Mouse (Mus musculus) forebrain, postnatal 0 days (tissue): Measurements from ENCODE around the gene Ntn3. TPM values are rescaled to one million over a fixed set of nuclear protein-coding genes. Genes with fewer than 3 reads are reported as not detected.

Experiments
- ATAC-seq: fragments of 200-750 bp; cut with Nextera tagmentation; 2 replicates; pipeline ENCODE4 v1.8.0; 2017; ENCODE audit warnings: mild to moderate bottlenecking, moderate library complexity
- DNase-seq: peaks from one replicate; pipeline ENCODE4 v3.0.0-alpha.2; 2015
- H3K27ac ChIP-seq: fragments of 300-500 bp; sonication (generic); 2 replicates; pipeline ENCODE4 v1.5.1; 2014; ENCODE audit warnings: low read depth, mild to moderate bottlenecking, antibody characterized with exemption, low read length, moderate library complexity, mixed read lengths
- H3K27me3 ChIP-seq: fragments of 300-500 bp; sonication (generic); 2 replicates; pipeline ENCODE4 v1.6.1; 2014; ENCODE audit warnings: mild to moderate bottlenecking, low read length, mixed read lengths; ENCODE audit not compliant: insufficient read depth
- H3K36me3 ChIP-seq: fragments of 300-500 bp; sonication (generic); 2 replicates; pipeline ENCODE4 v1.6.1; 2014; ENCODE audit warnings: mild to moderate bottlenecking, moderate library complexity; ENCODE audit not compliant: insufficient read depth
- H3K4me1 ChIP-seq: fragments of 300-500 bp; sonication (generic); 2 replicates; pipeline ENCODE4 v1.6.1; 2014; ENCODE audit warnings: antibody characterized with exemption; ENCODE audit not compliant: insufficient read depth
- H3K4me2 ChIP-seq: fragments of 300-500 bp; sonication (generic); 2 replicates; pipeline ENCODE4 v1.6.1; 2014; ENCODE audit warnings: low read depth, mild to moderate bottlenecking, moderate library complexity
- H3K4me3 ChIP-seq: fragments of 300-500 bp; sonication (generic); 2 replicates; pipeline ENCODE4 v1.5.1; 2014; ENCODE audit warnings: low read depth, low read length, mixed read lengths
- H3K9ac ChIP-seq: fragments of 300-500 bp; sonication (generic); 2 replicates; pipeline ENCODE4 v1.6.1; 2014; ENCODE audit warnings: mild to moderate bottlenecking
- H3K9me3 ChIP-seq: fragments of 300-500 bp; sonication (generic); 2 replicates; pipeline ENCODE4 v1.6.1; 2016; ENCODE audit warnings: low read length
- CTCF ChIP-seq: sonication (generic); IDR thresholded peaks from 2 replicates; pipeline ENCODE4 v1.5.1; 2016; ENCODE audit warnings: antibody characterized with exemption, control low read depth, low read depth
- WGBS: fragments of 180-500 bp; shearing (Covaris S2); extraction: QIAGEN DNeasy Blood & Tissue Kit; methylation state at CpG from one replicate; pipeline ENCODE4 v1.1.7; 2014; 5-methylcytosine and 5-hydroxymethylcytosine counted together
- polyA plus RNA-seq: library from polyadenylated mRNA; unstranded; fragments of >200 nt; fragmentation: Nextera tagmentation; extraction: Ambion mirVana; gene quantifications from 2 replicates; pipeline ENCODE4 v1.2.1, GENCODE M21; 2015
- total RNA-seq: library from RNA; depleted of rRNA; stranded (reverse); fragments of >200 nt; gene quantifications from 2 replicates; pipeline ENCODE4 v1.2.3, GENCODE M21; 2014

Ntn3 gene
- total and polyA plus RNA-seq, 2 experiments from 2014 or later, result 4.0 to 19.6 TPM

DNA sequence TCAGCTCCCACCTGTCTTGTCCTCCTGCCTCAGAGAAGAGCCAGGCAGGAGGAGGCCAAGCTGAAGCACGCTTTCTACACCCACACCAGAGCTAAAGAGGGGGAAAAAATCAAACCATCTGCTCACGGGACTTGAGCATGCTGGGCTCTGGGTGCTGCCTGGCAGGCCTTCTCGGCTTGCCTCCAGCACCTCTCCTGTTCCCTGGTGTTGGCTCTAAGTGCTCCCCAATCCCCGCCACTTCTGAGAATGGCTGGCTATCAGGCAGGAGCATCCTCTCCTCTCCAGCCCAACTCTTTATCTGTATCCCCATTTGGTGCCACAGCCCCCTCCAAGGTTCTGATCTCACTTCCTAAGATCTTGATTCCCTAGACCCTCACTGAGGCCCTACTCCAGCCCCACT, 10.1 kb downstream of the Ntn3 start:
- Histone ChIP-seq H3K4me3 (no peak overlapping the region), H3K27me3 (no peaks in the 10 kb centered on the region), H3K4me1 (peaks cover 3% of the 10 kb centered on the region; the same call in 1 of the 2 replicates), H3K4me2 (no peak overlapping the region), H3K36me3 (no peaks in the 10 kb centered on the region), H3K27ac (0 out of 2 replicates have a peak overlapping the region, but pooled peaks have one; percentile 35), H3K9me3 (no peaks in the 10 kb centered on the region), H3K9ac (no peak overlapping the region)
- peak; percentile 61 for DNase-seq
- peak; percentile 58 for ATAC-seq
- TF ChIP-seq CTCF, result no peak
- 55% methylated on average over 4 of the region's 4 CpGs for WGBS

DNA sequence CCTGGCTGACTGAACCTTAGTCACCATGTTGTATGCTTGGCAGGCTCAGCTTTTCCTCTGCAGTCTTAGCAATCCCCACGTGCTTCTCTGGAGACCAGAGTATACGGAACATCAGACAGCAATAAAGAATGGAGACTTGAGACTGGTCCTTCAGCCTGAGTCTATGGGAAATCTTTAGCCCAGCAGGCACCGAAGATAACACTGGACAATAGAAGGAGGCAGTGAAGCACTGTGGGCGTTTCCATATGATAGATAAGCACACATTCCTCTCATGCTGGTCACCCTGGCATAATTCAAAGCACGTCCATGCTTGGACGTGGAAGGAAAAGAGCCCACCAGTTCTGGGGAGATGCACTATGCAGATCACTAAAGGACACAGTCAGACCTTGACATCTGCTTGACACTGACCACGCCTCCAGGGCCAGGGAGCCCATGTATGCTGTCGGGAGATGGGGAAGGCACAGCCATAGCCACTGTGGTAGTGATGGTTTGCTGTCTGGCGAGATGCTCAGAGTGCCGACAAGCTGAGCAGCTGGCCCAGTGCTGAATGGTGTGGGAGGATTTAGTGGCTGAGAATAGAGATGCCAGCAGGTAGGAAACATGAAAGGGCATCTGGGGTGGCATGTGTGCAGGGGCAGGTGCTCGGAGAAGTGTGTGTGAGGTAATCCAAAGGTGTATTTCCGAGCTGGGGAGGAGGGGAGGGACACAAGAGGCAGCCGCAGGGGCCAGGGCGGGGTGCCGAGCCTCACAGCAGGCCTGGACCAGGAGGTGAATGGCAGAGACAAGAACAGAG, 12.1 kb downstream of the Ntn3 start:
- H3K4me3 ChIP-seq, result no peak overlapping the region
- H3K9me3 ChIP-seq, result no peaks in the 10 kb centered on the region
- no peaks in the 10 kb centered on the region for H3K27me3 ChIP-seq
- DNase-seq, result no peak
- no peak for ATAC-seq
- no peak overlapping the region for H3K27ac ChIP-seq
- H3K4me2 ChIP-seq, result no peak overlapping the region
- H3K4me1 ChIP-seq, result no peaks in the 10 kb centered on the region
- no peaks in the 10 kb centered on the region for H3K36me3 ChIP-seq
- H3K9ac ChIP-seq, result no peak overlapping the region
- no peak for TF ChIP-seq CTCF
- WGBS, result 68% methylated on average over 15 of the region's 15 CpGs

DNA sequence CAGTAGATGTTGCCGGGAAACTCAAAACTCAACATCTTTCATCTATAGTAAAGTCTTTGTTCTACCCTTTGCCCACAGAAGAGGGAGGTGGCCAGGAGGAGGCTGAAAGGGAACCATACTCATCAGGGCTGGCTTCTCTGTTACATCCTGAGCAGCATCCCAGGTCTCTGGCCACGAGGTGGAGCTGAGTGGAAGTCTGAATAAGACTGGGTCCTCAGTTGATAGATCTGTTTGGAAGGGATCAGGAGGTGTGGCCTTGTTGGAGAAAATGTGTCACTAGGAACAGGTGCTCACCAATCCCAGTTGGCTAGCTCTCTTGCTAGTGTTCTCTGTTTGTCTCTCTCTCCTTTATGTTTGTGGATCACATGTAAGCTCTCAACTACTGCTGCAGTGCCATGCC, 14.0 kb downstream of the Ntn3 start:
- ATAC-seq, result no peak
- WGBS, result 65% methylated on average over 2 of the region's 2 CpGs
- no peak for DNase-seq

DNA sequence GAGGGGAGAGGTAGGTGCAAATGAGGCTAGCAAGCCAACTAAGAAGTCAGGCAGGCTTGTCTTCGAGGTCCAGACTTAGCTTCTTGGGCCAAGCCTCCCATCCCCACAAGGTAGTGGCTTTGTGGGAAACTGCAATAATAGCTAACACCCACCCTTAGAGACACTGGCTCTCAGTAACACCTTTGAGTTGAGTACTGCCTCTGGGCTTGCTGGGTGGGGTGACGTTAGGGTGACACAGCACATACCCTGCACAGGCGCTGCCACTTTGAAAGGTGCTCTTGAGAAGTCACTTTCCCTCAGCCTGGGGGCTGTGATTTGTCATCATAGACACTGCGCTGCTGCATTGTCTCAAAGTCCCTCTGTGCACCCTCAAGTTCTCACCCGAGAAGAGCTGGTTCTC, 15.6 kb downstream of the Ntn3 start:
- WGBS, result 89% methylated on average over 5 of the region's 5 CpGs
- H3K4me1 ChIP-seq, result no peaks in the 10 kb centered on the region
- no peak overlapping the region for H3K4me3 ChIP-seq
- H3K9ac ChIP-seq, result no peak overlapping the region
- DNase-seq (no peak), ATAC-seq (no peak)
- no peaks in the 10 kb centered on the region for H3K9me3 ChIP-seq
- TF ChIP-seq CTCF, result no peak
- no peak overlapping the region for H3K4me2 ChIP-seq
- no peaks in the 10 kb centered on the region for H3K36me3 ChIP-seq
- no peaks in the 10 kb centered on the region for H3K27me3 ChIP-seq
- no peak overlapping the region for H3K27ac ChIP-seq

More for the DNA sequence above, 14.0 kb downstream of the Ntn3 start:
- Histone ChIP-seq H3K4me1 (no peaks in the 10 kb centered on the region), H3K36me3 (no peaks in the 10 kb centered on the region), H3K27me3 (no peaks in the 10 kb centered on the region), H3K9me3 (no peaks in the 10 kb centered on the region), H3K4me3 (no peak overlapping the region), H3K4me2 (no peak overlapping the region), H3K27ac (no peak overlapping the region), H3K9ac (no peak overlapping the region)
- TF ChIP-seq CTCF, result no peak

DNA sequence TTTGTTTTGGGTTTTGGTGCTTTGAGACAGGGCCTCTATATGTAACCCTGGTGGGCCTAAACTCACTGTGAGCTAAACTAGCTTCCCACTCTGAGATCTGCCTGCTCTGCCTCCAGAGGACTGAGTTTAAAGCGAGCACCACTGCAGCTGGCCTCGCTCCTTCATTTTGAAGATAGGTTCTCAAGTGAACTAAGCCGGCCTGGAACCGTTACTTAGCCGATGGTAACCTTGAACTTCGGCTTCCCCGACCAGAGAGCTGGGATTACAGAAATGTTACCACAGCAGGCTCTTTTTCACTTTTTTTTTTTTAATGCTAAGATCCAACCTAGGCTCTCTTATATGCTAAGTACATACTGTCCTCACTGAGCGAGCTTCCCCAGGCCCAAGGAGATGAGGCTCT, 16.1 kb downstream of the Ntn3 start:
- ATAC-seq (no peak), DNase-seq (no peak)
- no peaks in the 10 kb centered on the region for H3K4me1 ChIP-seq
- H3K27me3 ChIP-seq, result no peaks in the 10 kb centered on the region
- no peak overlapping the region for H3K9ac ChIP-seq
- H3K4me2 ChIP-seq, result no peak overlapping the region
- 88% methylated on average over 8 of the region's 8 CpGs for WGBS
- no peak overlapping the region for H3K4me3 ChIP-seq
- peaks cover 4% of the 10 kb centered on the region for H3K36me3 ChIP-seq
- no peak for TF ChIP-seq CTCF
- no peaks in the 10 kb centered on the region for H3K9me3 ChIP-seq
- no peak overlapping the region for H3K27ac ChIP-seq

DNA sequence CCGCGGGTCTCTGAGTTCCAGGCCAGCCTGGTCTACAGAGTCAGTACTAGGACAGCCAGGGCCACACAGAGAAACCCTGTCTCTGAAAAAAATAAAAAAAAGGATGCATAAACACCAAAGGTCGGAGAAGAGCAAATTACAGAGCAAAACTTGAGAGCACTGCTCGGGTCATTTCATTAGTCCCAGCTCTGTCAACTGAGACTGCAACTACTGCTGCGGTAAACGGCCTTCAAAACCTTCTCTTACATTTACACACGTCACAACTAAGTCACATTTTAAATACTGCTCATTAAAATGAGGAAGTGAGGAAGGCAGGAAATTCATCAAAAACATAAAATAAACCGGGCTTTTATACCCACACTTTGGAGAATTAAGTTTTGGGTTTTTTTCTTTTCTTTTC, 16.5 kb downstream of the Ntn3 start:
- H3K4me1 ChIP-seq, result no peaks in the 10 kb centered on the region
- no peak for DNase-seq
- no peak overlapping the region for H3K9ac ChIP-seq
- H3K27ac ChIP-seq, result no peak overlapping the region
- ATAC-seq, result no peak
- 87% methylated on average over 8 of the region's 8 CpGs for WGBS
- H3K27me3 ChIP-seq, result no peaks in the 10 kb centered on the region
- TF ChIP-seq CTCF, result no peak
- H3K36me3 ChIP-seq, result peaks cover 9% of the 10 kb centered on the region
- no peak overlapping the region for H3K4me3 ChIP-seq
- H3K9me3 ChIP-seq, result no peaks in the 10 kb centered on the region
- H3K4me2 ChIP-seq, result no peak overlapping the region

DNA sequence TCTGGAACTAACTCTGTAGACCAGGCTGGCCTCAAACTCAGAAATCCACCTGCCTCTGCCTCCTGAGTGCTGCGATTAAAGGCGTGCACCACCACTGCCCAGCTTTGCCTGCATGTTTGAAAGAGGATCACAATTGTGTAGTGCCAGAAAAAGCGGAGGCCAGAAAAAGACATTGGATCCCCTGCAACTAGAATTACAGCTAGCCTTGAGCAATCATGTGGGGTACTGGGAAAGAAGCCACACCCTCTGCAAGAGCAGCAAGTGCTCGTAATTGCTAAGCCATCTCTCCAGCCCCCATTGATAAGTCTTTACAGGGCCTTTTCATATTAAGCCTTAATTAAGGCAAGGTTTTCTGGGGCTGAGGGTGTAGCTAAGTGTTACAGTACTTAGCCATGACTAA, 17.9 kb downstream of the Ntn3 start:
- 61% methylated on average over 4 of the region's 4 CpGs for WGBS
- Histone ChIP-seq H3K4me2 (no peak overlapping the region), H3K9ac (no peak overlapping the region), H3K27ac (no peak overlapping the region), H3K27me3 (no peaks in the 10 kb centered on the region), H3K36me3 (peaks cover 11% of the 10 kb centered on the region), H3K9me3 (no peaks in the 10 kb centered on the region), H3K4me3 (no peak overlapping the region), H3K4me1 (no peaks in the 10 kb centered on the region)
- no peak for TF ChIP-seq CTCF
- no peak for DNase-seq
- ATAC-seq, result no peak
